Mouse (Mus musculus) right cerebral cortex, adult 2 months (tissue): ENCODE measurements at regions not wholly inside any gene's neighbourhood (a gene's known extent, or its start where the extent isn't known, plus 50 kb on each side); places are given as distances from the start of the nearest gene placed in this dataset.

Experiments
- DNase-seq, 2 experiments: peaks; one replicate each; pipeline ENCODE4 v3.0.0; 2021 to 2022; ENCODE audit warnings: low spot score in 2 of 2

DNA sequence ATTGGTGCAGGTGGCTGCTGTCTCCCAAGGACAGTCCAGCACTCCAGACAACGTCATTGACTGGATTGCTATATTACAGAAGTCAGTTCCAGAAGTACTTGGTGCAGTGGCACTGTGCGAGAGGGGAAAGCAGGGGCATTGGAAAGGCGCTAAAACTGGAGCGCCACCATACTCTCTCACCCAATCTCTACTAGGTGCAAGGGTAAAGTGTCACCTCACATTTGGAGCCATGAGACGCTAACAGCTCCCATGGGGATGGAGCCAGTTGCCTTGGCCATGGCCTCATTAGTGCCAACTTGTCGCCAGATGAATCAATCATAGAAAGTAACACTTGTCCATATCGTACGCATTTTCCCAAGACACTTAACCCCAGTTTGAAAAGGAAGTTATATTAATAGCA lies 1617.2 kb upstream of the Gulo start:
- no peak for DNase-seq

DNA sequence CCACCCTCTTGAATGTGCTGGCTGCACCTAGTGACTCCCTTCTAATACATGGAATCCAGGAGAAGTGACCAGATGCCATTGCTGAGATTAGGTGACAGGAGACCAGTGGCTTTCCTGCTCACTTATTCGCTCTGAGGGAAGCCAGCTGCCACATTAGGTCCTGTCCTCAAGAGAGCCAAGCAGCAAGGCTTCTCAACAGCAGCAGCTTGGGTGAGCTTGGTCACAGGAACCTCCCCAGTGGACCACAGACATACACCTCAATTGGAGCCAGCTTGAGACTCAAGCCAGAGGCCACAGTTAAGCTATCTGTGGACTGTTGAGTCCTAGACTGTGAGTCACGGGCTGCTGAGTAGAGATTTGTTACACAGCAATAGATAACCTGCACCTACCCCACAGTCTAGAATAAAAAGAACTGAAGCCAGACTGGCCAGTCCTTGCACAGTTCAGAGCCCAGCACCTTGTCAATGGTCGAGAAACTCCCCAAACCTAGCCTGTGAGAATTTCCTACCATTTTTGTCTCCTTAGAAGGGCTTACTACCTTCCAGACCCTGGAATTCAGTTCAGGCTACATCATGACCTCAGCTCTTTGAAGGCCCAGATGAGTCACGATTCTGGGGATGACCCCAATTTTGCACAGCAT lies 1615.0 kb upstream of the Gulo start:
- DNase-seq, result no peak

DNA sequence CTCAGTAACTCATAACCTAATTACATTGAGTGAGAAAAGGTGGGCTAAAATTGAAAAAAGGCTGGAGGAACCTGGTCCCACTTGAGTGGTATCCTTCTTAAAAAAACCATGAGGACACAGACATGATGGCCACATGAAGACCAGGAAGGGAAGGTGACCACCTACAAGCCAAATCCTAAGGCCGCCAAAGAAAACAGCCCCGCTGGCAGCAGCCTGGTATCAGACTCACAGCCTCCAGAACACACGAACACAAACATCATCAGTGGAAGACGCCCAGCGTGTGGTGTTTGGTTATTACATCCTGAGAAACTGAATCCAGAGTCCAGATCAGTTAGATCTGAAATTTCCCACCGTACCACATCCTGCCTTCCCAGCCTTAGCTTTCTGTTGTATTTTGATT lies 1613.9 kb upstream of the Gulo start:
- DNase-seq, result no peak

DNA sequence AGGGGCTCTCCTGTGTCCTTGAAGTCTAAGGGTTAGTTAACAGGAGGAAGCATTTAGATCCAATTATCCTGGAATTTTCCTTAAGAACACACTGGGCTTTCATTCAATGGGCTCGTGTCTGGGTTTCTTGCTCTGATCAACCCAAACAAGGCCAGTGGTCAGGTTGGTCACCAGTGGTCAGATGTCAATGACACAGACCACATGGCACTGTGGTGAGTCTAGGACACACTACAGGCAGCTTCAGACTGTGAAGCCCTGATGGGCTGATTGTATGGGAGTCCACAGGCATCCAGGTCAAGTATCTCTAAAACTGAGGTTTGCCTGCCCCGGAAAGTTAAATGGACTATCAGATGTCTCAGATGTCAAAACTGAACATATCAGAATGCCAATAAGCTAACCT lies 1612.5 kb upstream of the Gulo start:
- no peak for DNase-seq

- DNase-seq, result peak; percentile 72 to 74
Observed at GRCm38 (mm10) chr14:67620854-67621476, 1612.0 kb upstream of the Gulo start.

DNA sequence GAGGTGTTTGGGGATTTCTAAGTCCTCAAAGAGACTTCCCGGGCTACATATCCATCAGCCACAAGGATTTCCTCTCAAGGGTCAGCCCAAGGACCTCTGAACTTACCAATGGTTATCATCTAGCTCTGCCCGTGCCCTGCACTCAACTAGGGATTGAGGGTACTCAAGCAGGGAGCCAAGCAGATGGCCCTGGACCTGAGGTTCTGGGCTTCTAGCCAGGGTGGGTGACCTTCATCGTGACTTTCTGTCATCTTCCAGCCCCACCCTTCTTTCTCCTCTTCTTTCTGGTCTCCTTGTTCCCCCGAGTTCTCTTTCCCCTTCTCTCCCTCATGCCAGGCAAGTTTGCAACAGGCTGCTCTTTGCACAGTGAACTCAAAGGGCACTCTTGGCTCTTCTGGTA lies 1610.6 kb upstream of the Gulo start:
- DNase-seq, result no peak

- no peak for DNase-seq
Observed at GRCm38 (mm10) chr14:67614369-67614768, 1605.4 kb upstream of the Gulo start.

DNA sequence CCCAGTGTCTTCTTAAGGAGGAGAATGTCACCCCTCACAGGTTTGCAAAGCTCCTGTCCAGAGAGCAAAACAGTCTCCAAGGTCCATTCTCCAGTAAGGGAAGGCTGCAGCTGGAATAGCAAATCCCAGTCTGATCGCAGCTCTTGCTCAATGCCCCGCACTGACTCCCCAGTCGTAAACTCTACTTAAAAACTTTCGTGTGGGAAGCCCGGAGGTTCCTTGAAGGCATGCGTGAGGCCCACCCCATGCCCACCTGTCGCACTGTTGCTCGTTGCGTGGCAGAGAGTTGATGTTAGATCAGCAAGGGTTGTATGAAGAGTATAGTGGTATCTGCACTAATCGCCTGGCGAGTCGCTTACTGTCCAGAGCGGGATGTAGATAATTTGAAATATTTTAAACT lies 1604.7 kb upstream of the Gulo start:
- DNase-seq, result no peak

- DNase-seq, result no peak
Observed at GRCm38 (mm10) chr14:67613221-67613620, 1604.2 kb upstream of the Gulo start.

DNA sequence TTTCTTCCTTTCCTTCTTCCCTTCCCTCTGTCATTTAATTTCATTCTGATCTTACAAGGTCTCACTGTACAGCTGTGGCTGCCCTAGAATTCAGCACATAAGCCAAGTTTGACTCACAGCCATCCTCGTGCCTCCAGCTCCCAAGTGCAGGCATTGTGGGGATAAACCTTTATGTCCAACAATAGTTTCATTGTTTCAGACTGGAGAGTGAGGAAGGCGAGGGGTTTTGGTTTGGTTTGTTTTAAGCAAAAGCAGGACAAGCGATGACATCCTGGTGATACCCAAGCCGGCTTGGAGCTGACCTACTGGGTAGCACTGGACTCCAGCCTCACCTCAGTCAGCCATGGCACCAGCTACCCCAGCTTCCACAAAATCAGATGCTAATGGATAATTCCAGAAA lies 1603.5 kb upstream of the Gulo start:
- DNase-seq, result no peak

DNA sequence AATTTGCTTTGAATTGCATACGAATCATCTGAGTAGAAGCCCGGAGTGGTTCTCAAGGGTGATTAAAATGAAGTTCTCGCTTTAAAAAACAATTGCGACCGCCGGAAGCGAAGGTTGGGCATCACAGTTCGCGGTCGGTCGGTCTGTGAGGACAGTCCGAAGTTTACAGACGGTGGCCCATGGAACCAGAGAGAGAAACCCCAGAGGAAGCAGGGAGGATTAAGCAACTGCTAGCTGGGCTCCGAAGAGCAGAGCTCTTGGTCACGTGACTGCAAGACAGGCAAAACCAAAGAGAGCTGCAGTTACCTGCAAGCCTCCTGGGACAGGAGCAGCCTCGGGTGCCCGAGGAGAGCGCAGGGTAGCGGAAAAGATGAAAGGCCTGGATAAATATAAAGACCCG lies 1599.3 kb upstream of the Gulo start:
- no peak for DNase-seq

DNA sequence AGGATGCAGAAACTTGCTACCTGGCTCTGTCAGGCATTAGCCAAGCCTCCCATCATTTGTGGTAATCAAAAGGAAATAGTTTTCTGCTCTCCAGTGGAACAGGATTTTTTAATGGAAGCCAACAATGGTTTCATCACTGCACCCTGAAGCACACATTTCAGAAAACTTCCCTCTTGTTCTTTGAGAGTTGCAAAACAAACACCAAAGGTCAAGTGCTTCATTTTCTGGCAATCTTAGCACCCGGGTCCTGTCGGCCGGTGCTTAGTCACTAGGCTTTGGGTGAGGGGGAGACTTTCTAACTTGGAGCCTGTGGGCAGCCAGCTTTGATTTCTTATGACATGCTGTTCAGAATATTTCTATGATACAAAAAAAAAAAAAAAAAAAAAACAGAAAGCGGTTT lies 1594.0 kb upstream of the Gulo start:
- DNase-seq, result no peak

DNA sequence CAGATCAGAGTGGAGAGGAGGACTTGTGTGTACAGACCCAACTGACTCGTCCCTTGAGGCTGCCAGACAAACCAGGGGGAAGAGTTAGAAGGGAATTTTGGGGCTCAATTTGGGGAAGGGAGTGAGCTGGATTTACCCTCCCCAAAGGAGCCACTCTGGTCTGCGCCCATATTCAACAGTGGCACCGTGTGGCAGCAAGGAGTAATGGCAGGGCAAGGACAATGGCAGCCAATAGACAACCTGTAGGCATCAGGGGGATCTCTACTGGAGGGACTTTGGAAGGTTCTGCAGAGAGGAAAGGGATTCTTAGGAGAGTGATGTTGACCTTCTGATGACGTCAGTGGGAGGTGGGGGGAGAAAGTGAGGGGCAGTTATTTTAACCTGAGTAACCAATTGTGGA lies 1590.7 kb upstream of the Gulo start:
- peak; percentile 13 to 18 for DNase-seq

GRCm38 (mm10) chr14:67588627-67589026 lies 1579.6 kb upstream of the Gulo start:
- DNase-seq, result no peak

- DNase-seq, result peak in 1 of 2 experiments; percentile 15
Observed at GRCm38 (mm10) chr14:67584456-67585048, 1575.5 kb upstream of the Gulo start.

- DNase-seq, result no peak
Observed at GRCm38 (mm10) chr14:67582201-67582782, 1573.3 kb upstream of the Gulo start.

DNA sequence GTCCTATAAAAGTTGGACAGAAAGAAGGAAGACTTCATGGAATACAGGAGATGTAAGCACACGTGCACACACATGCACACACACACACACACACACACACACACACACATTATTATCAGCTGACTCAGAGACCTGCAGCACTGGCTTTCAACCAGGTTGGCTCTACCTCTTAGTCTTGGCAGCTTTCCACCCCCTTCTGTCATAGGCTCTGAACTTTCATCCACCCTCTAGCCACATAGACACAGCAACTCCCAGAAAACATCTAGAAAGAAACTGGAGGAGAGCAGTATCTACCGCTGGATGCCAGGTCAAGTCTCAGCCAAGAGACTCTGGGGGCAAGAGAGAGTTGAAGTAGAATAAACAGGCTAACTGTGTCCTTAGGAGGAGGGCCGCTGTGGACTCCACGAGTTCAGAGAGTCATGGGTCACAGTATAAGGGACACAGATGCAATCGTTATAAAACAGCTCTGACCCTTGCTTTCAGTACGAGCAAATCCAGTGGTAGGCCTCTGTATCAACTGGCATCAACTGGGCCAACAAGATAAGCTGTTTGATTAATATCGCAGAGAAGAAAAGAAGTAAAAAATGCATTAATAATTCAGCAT lies 1565.4 kb upstream of the Gulo start:
- DNase-seq, result no peak

DNA sequence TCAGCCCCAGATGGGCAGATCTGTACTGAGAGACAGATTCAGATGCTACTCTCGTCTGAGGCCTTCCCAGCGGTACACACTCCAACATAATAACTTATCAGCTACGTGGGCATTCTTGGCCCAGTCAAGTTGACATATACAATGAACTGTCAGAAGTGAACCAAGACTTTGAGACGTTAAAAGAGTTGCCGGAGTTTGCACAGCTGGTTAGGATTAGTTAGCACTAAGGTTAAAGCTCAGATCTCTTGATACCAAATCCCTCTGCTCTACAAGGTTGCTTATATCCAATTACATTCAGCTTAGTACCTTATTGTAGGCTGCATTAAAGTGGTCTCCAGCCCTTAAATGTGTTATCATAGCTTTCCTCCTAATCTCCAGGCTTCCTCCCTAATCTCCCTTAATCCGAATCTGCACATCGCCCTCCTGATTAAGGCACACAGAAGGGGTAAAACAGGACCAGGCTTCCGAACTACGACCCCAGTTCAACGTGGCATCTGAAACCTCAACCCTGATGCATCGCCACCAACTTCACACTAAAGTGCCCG lies 1564.5 kb upstream of the Gulo start:
- DNase-seq, result no peak

GRCm38 (mm10) chr14:67569744-67570322 lies 1560.8 kb upstream of the Gulo start:
- no peak for DNase-seq

GRCm38 (mm10) chr14:67568896-67569743 lies 1560.1 kb upstream of the Gulo start:
- no peak for DNase-seq

DNA sequence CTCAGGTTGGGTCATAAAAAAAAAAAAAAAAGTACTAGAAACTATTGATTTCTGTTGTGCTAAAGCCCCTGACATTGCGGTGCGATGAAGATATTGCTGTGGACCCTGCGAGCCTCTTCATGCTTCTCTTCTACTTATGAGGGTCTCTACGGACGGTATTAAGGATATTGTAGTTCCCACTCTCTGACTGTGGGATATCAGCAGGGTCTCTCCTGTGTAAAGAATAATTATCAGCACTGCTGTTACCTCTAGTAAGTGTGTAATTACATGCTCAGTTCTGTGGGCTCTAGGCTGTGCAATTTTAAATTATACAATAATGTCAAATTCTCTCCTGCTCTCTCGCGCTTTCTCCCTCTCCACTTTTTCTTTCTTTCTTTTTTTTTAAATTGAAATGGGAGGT lies 1545.9 kb upstream of the Gulo start:
- DNase-seq, result no peak
